Mouse (Mus musculus) brain, embryonic 18.5 days (tissue): ENCODE measurements around the gene Sstr1.

ENCODE experiments used
- DNase-seq: peaks from one replicate; pipeline ENCODE4 v3.0.0-alpha.2; 2012; ENCODE audit warnings: low read depth, low spot score

Gene Sstr1

GRCm38 (mm10) chr12:58211163-58212071, at the start of gene Sstr1:
Sstr1 (plus strand) TSS chr12:58211772.
- DNase-seq, result no peak

- no peak for DNase-seq
These were observed 12.8 kb upstream of the Sstr1 start for GRCm38 (mm10) chr12:58198810-58199209.

GRCm38 (mm10) chr12:58201190-58201589, 10.4 kb upstream of the Sstr1 start:
- no peak for DNase-seq

- no peak for DNase-seq
These were observed 3.6 kb upstream of the Sstr1 start for GRCm38 (mm10) chr12:58207956-58208355.

GRCm38 (mm10) chr12:58212261-58212923, 820 bp downstream of the Sstr1 start:
- no peak for DNase-seq

- no peak for DNase-seq
These were observed 1.4 kb downstream of the Sstr1 start for GRCm38 (mm10) chr12:58212924-58213450.

GRCm38 (mm10) chr12:58213451-58214288, 2.1 kb downstream of the Sstr1 start:
- no peak for DNase-seq

GRCm38 (mm10) chr12:58214289-58215136, 2.9 kb downstream of the Sstr1 start:
- DNase-seq, result no peak

GRCm38 (mm10) chr12:58216218-58216617, 4.6 kb downstream of the Sstr1 start:
- DNase-seq, result no peak

GRCm38 (mm10) chr12:58219078-58219477, 7.5 kb downstream of the Sstr1 start:
- DNase-seq, result no peak

- DNase-seq, result no peak
These were observed 14.1 kb downstream of the Sstr1 start for GRCm38 (mm10) chr12:58225644-58226043.

- no peak for DNase-seq
These were observed 20.9 kb downstream of the Sstr1 start for GRCm38 (mm10) chr12:58232489-58232888.

GRCm38 (mm10) chr12:58251901-58252300, 40.3 kb downstream of the Sstr1 start:
- no peak for DNase-seq
